Mouse (Mus musculus): ENCODE measurements around the gene Olfr414.
A peak's percentile ranks its signal among the peaks of the same experiment; 100 is the strongest.

DNA sequence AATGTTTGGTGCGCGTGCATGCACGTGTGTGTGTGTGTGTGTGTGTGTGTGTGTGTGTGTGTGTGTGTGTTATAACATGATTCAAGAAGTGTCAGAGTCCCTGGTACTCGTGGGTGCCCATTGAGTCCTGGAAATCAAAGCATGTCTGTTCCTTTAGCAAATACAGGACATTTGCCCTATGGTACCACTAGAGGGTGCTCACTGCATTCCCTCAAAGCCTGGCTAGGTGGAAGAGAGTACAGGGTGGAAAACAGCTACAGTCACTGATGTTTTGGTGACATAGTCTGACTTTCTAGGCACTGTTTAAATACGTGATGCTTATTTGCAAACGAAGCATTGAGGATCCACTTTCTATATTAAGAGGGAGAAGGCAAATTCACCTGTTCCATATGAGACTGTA, 45.9 kb downstream of the Olfr414 start:
- TF ChIP-seq CTCF (IDR thresholded peaks at IDR 0.05; ENCODE audit: low read depth, low read length): peak; percentile 58
- no peak for TF ChIP-seq POLR2A (IDR thresholded peaks at IDR 0.05; ENCODE audit: extremely low read depth, insufficient read depth, low read length)
